ENCODE assay signal across 8 mouse cellular contexts in the genomic region with DNA sequence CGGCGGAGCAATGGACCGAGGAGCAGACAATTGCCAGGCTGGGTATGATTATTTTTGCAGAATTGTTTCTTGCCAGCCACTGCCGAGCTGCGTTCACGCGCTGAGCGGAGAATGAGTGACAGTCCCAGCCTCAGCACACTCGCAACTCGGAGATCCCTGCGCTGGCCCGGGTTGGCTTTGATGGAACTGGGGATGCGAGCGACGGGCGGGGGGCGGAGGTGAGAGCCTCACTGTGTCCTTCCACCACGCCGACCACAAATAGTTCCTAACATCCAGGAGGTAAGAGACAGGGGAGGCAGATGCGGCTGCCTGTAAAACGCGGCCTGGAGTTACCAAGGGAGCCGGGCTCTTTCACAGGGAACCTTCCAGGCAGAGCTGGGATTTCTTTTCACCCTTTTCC. TPM values are rescaled to one million over a fixed set of nuclear protein-coding genes. Genes with fewer than 3 reads are reported as not detected.
A peak's percentile ranks its signal among the peaks of the same experiment; 100 is the strongest.
DNase-seq lines count a peak whose midpoint lies in the region; ATAC-seq and TF ChIP-seq lines count a peak whose summit lies in the region.

TSS of gene Ncam1 (minus strand) at position 120 of the 400 bp plus-strand sequence.

- no peaks in the 10 kb centered on the region for H3K27me3 ChIP-seq in heart, embryonic 12.5 days (replicated peaks)
- H3K27me3 ChIP-seq in kidney, embryonic 15.5 days, result 0 out of 2 replicates have a peak, but pooled peaks cover 8% of the 10 kb centered on the region
- no peaks in the 10 kb centered on the region for H3K27me3 ChIP-seq in limb, embryonic 14.5 days (ENCODE audit: control insufficient read depth, insufficient read depth, low read length)
- no peaks in the 10 kb centered on the region for H3K27me3 ChIP-seq in midbrain, embryonic 16.5 days (ENCODE audit: control insufficient read depth, insufficient read depth, low read depth, low read length)

- peaks cover 18% of the 10 kb centered on the region for H3K4me1 ChIP-seq in heart, embryonic 12.5 days (replicated peaks)
- H3K4me1 ChIP-seq in kidney, embryonic 15.5 days, result peaks cover 28% of the 10 kb centered on the region
- H3K4me1 ChIP-seq in limb, embryonic 14.5 days (ENCODE audit: control insufficient read depth, insufficient read depth, low read length), result peaks cover 9% of the 10 kb centered on the region; the same call in 1 of the 2 replicates
- peaks cover 25% of the 10 kb centered on the region for H3K4me1 ChIP-seq in midbrain, embryonic 16.5 days (ENCODE audit: control insufficient read depth, insufficient read depth, low read length)

- no peaks in the 10 kb centered on the region for H3K9me3 ChIP-seq in heart, embryonic 12.5 days (replicated peaks)
- no peaks in the 10 kb centered on the region for H3K9me3 ChIP-seq in kidney, embryonic 15.5 days (replicated peaks)
- no peaks in the 10 kb centered on the region for H3K9me3 ChIP-seq in limb, embryonic 14.5 days (ENCODE audit: control insufficient read depth, low read length)
- H3K9me3 ChIP-seq in midbrain, embryonic 16.5 days (replicated peaks; ENCODE audit: control insufficient read depth, low read length, poor library complexity, severe bottlenecking), result no peaks in the 10 kb centered on the region

- H3K4me3 ChIP-seq in heart, embryonic 12.5 days, result peak within 1 kb of the TSS; percentile 73
- peak within 1 kb of the TSS; percentile 74 for H3K4me3 ChIP-seq in kidney, embryonic 15.5 days (replicated peaks)
- H3K4me3 ChIP-seq in limb, embryonic 14.5 days (replicated peaks; ENCODE audit: low read length), result peak within 1 kb of the TSS; percentile 81
- H3K4me3 ChIP-seq in midbrain, embryonic 16.5 days (ENCODE audit: low read depth, low read length), result peak within 1 kb of the TSS; percentile 99

- peak within 1 kb of the TSS; percentile 76 for H3K27ac ChIP-seq in heart, embryonic 12.5 days (ENCODE audit: poor library complexity, severe bottlenecking)
- peak within 1 kb of the TSS; percentile 90 for H3K27ac ChIP-seq in kidney, embryonic 15.5 days
- peak within 1 kb of the TSS; percentile 61; the same call in 1 of the 2 replicates for H3K27ac ChIP-seq in limb, embryonic 14.5 days (replicated peaks; ENCODE audit: low read depth, low read length)
- peak within 1 kb of the TSS; percentile 99 for H3K27ac ChIP-seq in midbrain, embryonic 16.5 days (ENCODE audit: low read length)

- H3K36me3 ChIP-seq in heart, embryonic 12.5 days, result no peaks in the 10 kb centered on the region
- no peaks in the 10 kb centered on the region for H3K36me3 ChIP-seq in kidney, embryonic 15.5 days
- no peaks in the 10 kb centered on the region for H3K36me3 ChIP-seq in limb, embryonic 14.5 days (ENCODE audit: control insufficient read depth, insufficient read depth, low read length)
- no peaks in the 10 kb centered on the region for H3K36me3 ChIP-seq in midbrain, embryonic 16.5 days (ENCODE audit: control insufficient read depth, insufficient read depth, low read length)

- under 1% methylated on average over 23 of the region's 23 CpGs for WGBS in heart, embryonic 12.5 days
- under 1% methylated on average over 23 of the region's 23 CpGs for WGBS in kidney, embryonic 15.5 days
- WGBS in limb, embryonic 14.5 days, result under 1% methylated on average over 23 of the region's 23 CpGs
- WGBS in midbrain, embryonic 16.5 days, result under 1% methylated on average over 23 of the region's 23 CpGs

- peak; percentile 72 for ATAC-seq in heart, embryonic 12.5 days (ENCODE audit: insufficient number of reproducible peaks, low FRiP score)
- ATAC-seq in kidney, embryonic 15.5 days (replicated peaks; ENCODE audit: low FRiP score), result peak; percentile 73
- peak; percentile 86 for ATAC-seq in limb, embryonic 14.5 days (ENCODE audit: low FRiP score, low read depth)
- peak; percentile 74 for ATAC-seq in midbrain, embryonic 16.5 days

- peak within 1 kb of the TSS; percentile 91 for H3K4me2 ChIP-seq in heart, embryonic 12.5 days
- peak within 1 kb of the TSS; percentile 94 for H3K4me2 ChIP-seq in kidney, embryonic 15.5 days
- H3K4me2 ChIP-seq in limb, embryonic 14.5 days (replicated peaks; ENCODE audit: low read depth, low read length, severe bottlenecking), result peak within 1 kb of the TSS; percentile 95
- peak within 1 kb of the TSS; percentile 66 for H3K4me2 ChIP-seq in midbrain, embryonic 16.5 days (ENCODE audit: low read length)

- peak; percentile 45 for DNase-seq in 3134 (ENCODE audit: extremely low read depth, insufficient read length, low spot score)
- DNase-seq in brain, adult 2 months (ENCODE audit: low read depth, low spot score), result peak; percentile 100
- DNase-seq in fibroblast of lung, adult 2 months (ENCODE audit: low read depth), result peak; percentile 75
- DNase-seq in limb, embryonic 14.5 days (ENCODE audit: low spot score), result peak; percentile 97
- peak; percentile 98 for DNase-seq in telencephalon, adult 2 months (ENCODE audit: low read depth, low spot score)

- H3K9ac ChIP-seq in heart, embryonic 12.5 days, result peak within 1 kb of the TSS; percentile 88
- H3K9ac ChIP-seq in kidney, embryonic 15.5 days, result peak within 1 kb of the TSS; percentile 68
- peak within 1 kb of the TSS; percentile 71 for H3K9ac ChIP-seq in limb, embryonic 14.5 days (ENCODE audit: low read depth, low read length, severe bottlenecking)
- peak within 1 kb of the TSS; percentile 100 for H3K9ac ChIP-seq in midbrain, embryonic 16.5 days (ENCODE audit: low read depth, low read length)

- no peak for TF ChIP-seq POLR2A in limb, embryonic 14.5 days (IDR thresholded peaks at IDR 0.05; ENCODE audit: borderline replicate concordance, extremely low read depth, insufficient read depth, insufficient read length)

RNA-seq across cellular contexts. Expression of gene Ncam1, which starts in this region (rescaled TPM):
- polyA plus RNA-seq in heart, embryonic 12.5 days (2016; fragmentation: Nextera tagmentation; extraction: Ambion mirVana), result 73.6 and 80.0 TPM in 2 replicates
- polyA plus RNA-seq in kidney, embryonic 15.5 days (2015; fragmentation: Nextera tagmentation; extraction: Ambion mirVana), result 163 and 166 TPM in 2 replicates
- polyA plus RNA-seq in limb, embryonic 14.5 days (2012; rRNA removed), result 31.1 and 32.8 TPM in 2 replicates
- 62.5 and 77.3 TPM in 2 replicates for polyA plus RNA-seq in limb, embryonic 14.5 days (2014; fragmentation: Nextera tagmentation; extraction: Ambion mirVana)
- polyA plus RNA-seq in midbrain, embryonic 16.5 days (2015; fragmentation: Nextera tagmentation; extraction: Ambion mirVana), result 600 and 646 TPM in 2 replicates

Comparison
In these comparisons a context has a peak if more than half of its experiments do, and no peak if none do; other contexts are left out.
1. Peak in every context shown above with its lines: DNase-seq, ATAC-seq, H3K4me3 ChIP-seq and H3K27ac ChIP-seq.
2. DNase-seq: peak in every context shown above with its lines; median percentile 100 in brain, adult 2 months; 98 in telencephalon, adult 2 months; 97 in limb, embryonic 14.5 days; 75 in fibroblast of lung, adult 2 months; 45 in 3134.